Mouse (Mus musculus) ES-Bruce4 (cell line): Measurements from ENCODE around the gene Cotl1. TPM values are rescaled to one million over a fixed set of nuclear protein-coding genes. Genes with fewer than 3 reads are reported as not detected.

Experiments used
- H3K27ac ChIP-seq: 2 replicates; pipeline ENCODE4 v1.5.1; 2012; ENCODE audit warnings: low read length, inconsistent platforms; ENCODE audit not compliant: insufficient read depth
- H3K27me3 ChIP-seq: 2 replicates; pipeline ENCODE4 v1.6.1; 2012; ENCODE audit warnings: mild to moderate bottlenecking, low read length, inconsistent platforms; ENCODE audit not compliant: control insufficient read depth, poor library complexity, insufficient read depth, severe bottlenecking
- H3K36me3 ChIP-seq: 2 replicates; pipeline ENCODE4 v1.6.1; 2012; ENCODE audit warnings: inconsistent platforms, mild to moderate bottlenecking, low read length, moderate library complexity; ENCODE audit not compliant: control insufficient read depth, poor library complexity, insufficient read depth, severe bottlenecking
- H3K4me1 ChIP-seq: one replicate; pipeline ENCODE4 v1.8.1; 2011; ENCODE audit warnings: low read length; ENCODE audit not compliant: control insufficient read depth, insufficient read depth
- H3K4me3 ChIP-seq: 2 replicates; pipeline ENCODE4 v1.5.1; 2011; ENCODE audit warnings: low read depth, mild to moderate bottlenecking, low read length
- H3K9ac ChIP-seq: 2 replicates; pipeline ENCODE4 v1.6.1; 2012; ENCODE audit warnings: low read depth, mild to moderate bottlenecking, inconsistent platforms; ENCODE audit not compliant: poor library complexity, severe bottlenecking
- H3K9me3 ChIP-seq: replicated peaks from 2 replicates; pipeline ENCODE4 v1.6.1; 2012; ENCODE audit warnings: mild to moderate bottlenecking, low read length, inconsistent platforms; ENCODE audit not compliant: control insufficient read depth, poor library complexity, insufficient read depth, severe bottlenecking
- CTCF ChIP-seq: IDR thresholded peaks from one replicate; pipeline ENCODE4 v1.8.1; 2011; ENCODE audit warnings: low read depth, low read length
- EP300 ChIP-seq: IDR thresholded peaks from 2 replicates; pipeline ENCODE4 v1.6.1; 2011; ENCODE audit warnings: low read depth, low read length; ENCODE audit not compliant: insufficient read depth
- POLR2A ChIP-seq: IDR thresholded peaks from one replicate; pipeline ENCODE4 v1.8.1; 2011; ENCODE audit warnings: low read length; ENCODE audit not compliant: insufficient read depth
- polyA plus RNA-seq: library from polyadenylated mRNA; stranded (reverse); fragments of >200 nt; gene quantifications from 2 replicates; pipeline ENCODE4 v1.2.4, GENCODE M21; 2011; ENCODE audit warnings: low read depth; ENCODE audit not compliant: missing spikeins, insufficient read depth, insufficient read length

Cotl1 gene
- polyA plus RNA-seq, 1 experiment: 106 TPM

- Histone ChIP-seq H3K27me3 (no peaks in the 10 kb centered on the region), H3K36me3 (no peaks in the 10 kb centered on the region), H3K27ac (no peak overlapping the region), H3K4me3 (no peak overlapping the region), H3K9ac (no peak overlapping the region), H3K4me1 (no peaks in the 10 kb centered on the region), H3K9me3 (no peaks in the 10 kb centered on the region)
- TF ChIP-seq POLR2A: no peak
- no peak for TF ChIP-seq CTCF
- no peak for TF ChIP-seq EP300
Measured at GRCm38 (mm10) chr8:119819976-119820375, 20.4 kb downstream of the Cotl1 start.

- H3K9me3 ChIP-seq: no peaks in the 10 kb centered on the region
- no peak overlapping the region for H3K9ac ChIP-seq
- no peak overlapping the region for H3K4me3 ChIP-seq
- no peaks in the 10 kb centered on the region for H3K36me3 ChIP-seq
- no peak overlapping the region for H3K27ac ChIP-seq
- TF ChIP-seq POLR2A (no peak), EP300 (no peak), CTCF (no peak)
- H3K4me1 ChIP-seq: peaks cover under 1% of the 10 kb centered on the region
- H3K27me3 ChIP-seq: no peaks in the 10 kb centered on the region
Measured at GRCm38 (mm10) chr8:119819316-119819715, 21.0 kb downstream of the Cotl1 start.

- Histone ChIP-seq H3K4me1 (peaks cover 6% of the 10 kb centered on the region), H3K36me3 (no peaks in the 10 kb centered on the region), H3K9ac (no peak overlapping the region), H3K9me3 (no peaks in the 10 kb centered on the region), H3K27ac (peak overlapping the region; percentile 0; the same call in 1 of the 2 replicates), H3K4me3 (no peak overlapping the region; the same call in 1 of the 2 replicates), H3K27me3 (no peaks in the 10 kb centered on the region)
- no peak for TF ChIP-seq POLR2A
- TF ChIP-seq EP300: peak; percentile 56; the same call in 1 of the 2 replicates
Measured at GRCm38 (mm10) chr8:119817446-119817845, 22.9 kb downstream of the Cotl1 start.

GRCm38 (mm10) chr8:119816219-119816618, 24.1 kb downstream of the Cotl1 start:
- Histone ChIP-seq H3K9me3 (no peaks in the 10 kb centered on the region), H3K27me3 (no peaks in the 10 kb centered on the region), H3K36me3 (no peaks in the 10 kb centered on the region), H3K4me3 (no peak overlapping the region), H3K4me1 (peaks cover 6% of the 10 kb centered on the region), H3K27ac (no peak overlapping the region), H3K9ac (no peak overlapping the region)
- TF ChIP-seq CTCF (no peak), EP300 (no peak), POLR2A (no peak)

GRCm38 (mm10) chr8:119812650-119813431, 27.5 kb downstream of the Cotl1 start:
- H3K27me3 ChIP-seq: no peaks in the 10 kb centered on the region
- peaks cover 3% of the 10 kb centered on the region; the same call in 1 of the 2 replicates for H3K36me3 ChIP-seq
- no peaks in the 10 kb centered on the region for H3K9me3 ChIP-seq
- peaks cover 6% of the 10 kb centered on the region for H3K4me1 ChIP-seq
- TF ChIP-seq CTCF: no peak
- TF ChIP-seq EP300: no peak
- TF ChIP-seq POLR2A: no peak
- no peak overlapping the region for H3K9ac ChIP-seq
- H3K27ac ChIP-seq: no peak overlapping the region
- no peak overlapping the region for H3K4me3 ChIP-seq

GRCm38 (mm10) chr8:119811925-119812324, 28.4 kb downstream of the Cotl1 start:
- Histone ChIP-seq H3K36me3 (peaks cover 3% of the 10 kb centered on the region; the same call in 1 of the 2 replicates), H3K4me3 (no peak overlapping the region), H3K27ac (no peak overlapping the region), H3K9me3 (no peaks in the 10 kb centered on the region), H3K27me3 (no peaks in the 10 kb centered on the region), H3K9ac (no peak overlapping the region), H3K4me1 (peaks cover 6% of the 10 kb centered on the region)
- TF ChIP-seq EP300: no peak
- no peak for TF ChIP-seq CTCF
- no peak for TF ChIP-seq POLR2A
